Mouse (Mus musculus): ENCODE data around the gene Btbd35f18. TPM values are rescaled to one million over a fixed set of nuclear protein-coding genes. Genes with fewer than 3 reads are reported as not detected.
"Not testable (repeated sequence)": the region's sequence is repeated elsewhere in the genome, so short reads cannot be mapped to it uniquely, and the experiment has no call there.

Btbd35f18 gene
- polyA plus RNA-seq (2016; fragmentation: Nextera tagmentation; extraction: Ambion mirVana) = not detected in 2 replicates

DNA sequence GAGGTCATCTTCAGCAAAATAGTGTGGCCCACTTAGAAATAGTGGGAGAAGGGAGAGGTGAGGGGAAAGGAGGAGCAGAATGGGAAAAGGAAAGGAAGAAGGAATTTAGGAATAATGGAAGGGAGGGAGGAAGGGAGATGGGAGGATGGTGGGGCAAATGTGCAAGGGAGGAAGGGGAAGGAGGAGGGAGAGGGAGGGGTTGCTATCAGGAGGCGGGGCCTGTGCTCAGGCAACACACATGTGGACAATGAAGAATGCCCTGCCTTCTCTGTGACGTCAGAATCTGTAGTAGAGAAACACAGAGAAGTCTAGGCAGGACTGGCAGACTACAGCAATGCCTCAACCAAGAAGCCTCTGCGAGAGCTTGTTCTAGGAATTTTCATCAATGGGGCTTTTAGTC, at the start of gene Btbd35f18:
Btbd35f18 (plus strand) TSS at position 301 of the 400 bp plus-strand sequence.
- H3K4me3 ChIP-seq; H3K9ac ChIP-seq; H3K4me2 ChIP-seq (replicated peaks); ATAC-seq (ENCODE audit: insufficient number of reproducible peaks, insufficient read depth, low FRiP score, low TSS enrichment); H3K9me3 ChIP-seq; H3K27ac ChIP-seq; H3K27me3 ChIP-seq; H3K36me3 ChIP-seq; H3K4me1 ChIP-seq: not testable (repeated sequence)
- WGBS = no CpG with 5 or more reads among the region's 3 CpGs

Other genes starting within 250 kb of the Btbd35f18 start
- not detected in 2 replicates for gene Btbd35f10, start 52.7 kb downstream of the Btbd35f18 start, polyA plus RNA-seq (2016; fragmentation: Nextera tagmentation; extraction: Ambion mirVana)

Data from embryonic facial prominence, embryonic 12.5 days (tissue).